Mouse (Mus musculus): ENCODE measurements around the gene Col6a3. TPM values are rescaled to one million over a fixed set of nuclear protein-coding genes. Genes with fewer than 3 reads are reported as not detected.

Col6a3 gene
- total RNA-seq, 2 experiments from 2014 or later = 20.8 to 25.6 TPM

- DNase-seq = peak in 1 of 2 experiments; percentile 48
Observed at GRCm38 (mm10) chr1:90723325-90723724, 120.4 kb downstream of the Col6a3 start.

GRCm38 (mm10) chr1:90722021-90722420, 121.8 kb downstream of the Col6a3 start:
- DNase-seq = no peak

- peak in 1 of 2 experiments; percentile 52 for DNase-seq
Observed at GRCm38 (mm10) chr1:90720610-90721241, 123.0 kb downstream of the Col6a3 start.

- peak in 1 of 2 experiments; percentile 35 for DNase-seq
Observed at GRCm38 (mm10) chr1:90718826-90719550, 124.8 kb downstream of the Col6a3 start.

GRCm38 (mm10) chr1:90716258-90716657, 127.5 kb downstream of the Col6a3 start:
- DNase-seq = peak in 1 of 2 experiments; percentile 47

Other genes with a start within 250 kb of the Col6a3 start
- gene Cops8, start 241.0 kb downstream of the Col6a3 start, total RNA-seq (2021) = 10 to 100 TPM; 92.6 to 98.4 TPM
- 1 to 10 TPM; 1.1 to 1.5 TPM for gene Mlph, start 71.1 kb upstream of the Col6a3 start, total RNA-seq (2021)
- not detected for gene Prlh, start 109.1 kb upstream of the Col6a3 start, total RNA-seq (2021)
- gene Rab17, start 125.7 kb upstream of the Col6a3 start, total RNA-seq (2021) = 1 to 10 TPM; 2.4 to 2.9 TPM
- 10 to 100 TPM; 62.9 to 67.0 TPM for gene Lrrfip1, start 154.8 kb upstream of the Col6a3 start, total RNA-seq (2021)

All from heart, adult 18-20 months (tissue).